Mouse (Mus musculus) heart, postnatal 14 days (tissue): ENCODE measurements around the gene Rad51. TPM values are rescaled to one million over a fixed set of nuclear protein-coding genes. Genes with fewer than 3 reads are reported as not detected.

Source experiments
- DNase-seq, 2 experiments: peaks; one replicate each; pipeline ENCODE4 v3.0.0; 2021 to 2022
- intact Hi-C: fragments of 180-260 bp; cut with DNase I; formaldehyde crosslinking; loops from one replicate; pipeline ENCODE4 v1.15.1; 2025
- long read RNA-seq, 2 experiments: library from polyadenylated mRNA; stranded (forward); transcript quantifications; one replicate each; pipeline ENCODE4 v2.0.0; 2021
- total RNA-seq, 2 experiments: library from RNA; stranded (reverse); gene quantifications; 2 replicates each; pipeline ENCODE4 v1.2.3; 2021

The Rad51 gene
- 1 to 10 TPM; 2.2 to 3.7 TPM for total RNA-seq
- long read RNA-seq, experiment 1, partial matches to known transcripts = 0 of 4 reads
- long read RNA-seq, experiment 1, other reads (novel, unspliced or antisense) = 0 of 4 reads
- long read RNA-seq, experiment 2, transcript Rad51-201 (10 exons, 3,368 nt) = major isoform, 5 of 6 reads
- long read RNA-seq, experiment 2, partial matches to known transcripts = 0 of 6 reads
- long read RNA-seq, experiment 2, other reads (novel, unspliced or antisense) = 1 of 6 reads

DNA sequence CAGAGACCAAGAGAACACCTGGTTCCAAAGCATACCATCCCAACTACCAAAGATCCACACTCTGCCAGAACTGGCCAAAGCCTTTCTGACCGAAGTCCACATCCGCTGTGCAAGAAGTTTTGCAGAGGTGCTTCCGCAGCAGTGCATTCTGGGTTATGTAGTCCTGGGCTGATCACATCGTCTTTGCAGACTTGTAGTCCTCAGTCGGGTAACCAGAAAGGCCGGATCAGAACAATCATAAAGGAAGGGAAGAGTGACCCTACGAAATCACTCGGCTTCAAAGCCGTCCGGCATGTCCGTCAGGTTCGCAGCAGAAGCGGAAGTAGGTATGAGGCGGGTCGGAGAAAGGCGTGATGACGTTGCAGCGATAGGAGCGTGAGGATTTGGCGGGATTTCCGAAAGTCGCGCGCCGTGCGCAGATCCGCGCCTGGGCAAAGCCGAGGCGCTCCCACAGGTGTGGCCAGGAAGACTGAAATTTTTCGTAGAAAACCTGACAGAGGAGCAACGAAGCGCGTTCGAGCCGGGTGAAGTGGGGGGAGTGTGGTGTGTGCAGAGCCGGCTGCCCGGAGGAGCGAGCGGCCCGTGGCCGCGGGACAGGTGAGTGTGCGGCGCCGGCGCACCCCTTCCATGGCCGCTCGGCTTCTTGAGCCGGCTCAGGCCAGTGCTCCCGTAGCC lies at the start of gene Rad51:
Gene Rad51 (plus strand): TSS at position 356 of the 675 bp plus-strand sequence.
- peak; percentile 81 to 89 for DNase-seq
- intact Hi-C loops = no loop called here

DNA sequence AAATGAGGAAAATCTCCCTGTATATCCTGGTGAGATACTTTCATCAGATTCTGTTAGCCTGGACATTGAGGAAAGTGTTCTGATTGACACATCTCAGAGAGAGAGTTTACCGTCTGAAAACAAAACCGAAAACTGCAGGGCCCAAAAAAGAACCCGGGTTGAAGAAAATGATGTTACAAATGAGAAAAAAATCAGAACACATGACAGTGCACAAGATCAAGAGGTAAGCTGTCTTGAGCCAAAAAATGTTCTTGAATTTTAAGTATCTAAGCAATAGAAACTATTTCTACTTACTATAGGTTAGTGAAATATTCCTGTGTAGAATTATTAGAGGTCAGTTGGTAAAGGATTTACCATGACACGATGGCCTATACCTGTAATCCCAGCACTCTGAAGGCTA lies 40.2 kb upstream of the Rad51 start:
- intact Hi-C loops = no loop called here

DNA sequence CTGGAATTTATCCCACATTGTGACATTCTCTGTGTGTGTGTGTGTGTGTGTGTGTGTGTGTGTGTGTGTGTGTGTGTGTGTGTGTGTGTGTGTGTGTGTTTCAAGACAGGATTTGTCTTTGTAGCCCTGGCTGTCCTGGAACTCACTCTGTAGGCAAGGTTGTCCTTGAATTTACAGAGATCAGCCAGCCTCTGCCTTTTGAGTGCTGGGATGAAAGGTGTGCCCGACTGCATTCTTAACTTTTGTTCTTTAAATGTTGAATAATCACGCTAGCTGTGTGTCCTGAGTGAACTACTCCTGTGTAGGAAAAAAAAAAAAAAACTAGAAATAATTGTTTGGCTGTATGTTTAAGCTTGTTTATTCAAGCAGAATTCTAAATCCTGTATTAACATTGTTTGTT lies 26.4 kb upstream of the Rad51 start:
- intact Hi-C loops = no loop called here
- no peak for DNase-seq

More for the DNA sequence above, 40.2 kb upstream of the Rad51 start:
- no peak for DNase-seq

DNA sequence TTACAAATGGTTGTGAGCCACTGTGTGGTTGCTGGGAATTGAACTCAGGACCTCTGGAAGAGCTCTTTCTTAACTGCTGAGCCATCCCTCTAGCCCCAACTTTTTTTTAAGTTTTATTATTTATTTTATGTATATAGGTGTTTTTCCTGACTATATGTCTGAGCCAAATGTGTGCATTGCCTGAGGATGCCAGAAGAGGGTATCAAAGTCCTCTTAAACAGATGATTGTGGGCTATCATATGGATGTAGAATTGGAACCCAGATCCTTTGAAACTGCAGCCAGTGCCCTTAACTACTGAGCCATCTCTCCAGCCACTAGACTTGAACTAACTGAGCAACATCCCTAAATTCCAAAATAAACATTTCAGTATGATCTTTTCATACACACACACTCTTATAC lies 11.0 kb upstream of the Rad51 start:
- DNase-seq = no peak
- intact Hi-C loops = no loop called here

DNA sequence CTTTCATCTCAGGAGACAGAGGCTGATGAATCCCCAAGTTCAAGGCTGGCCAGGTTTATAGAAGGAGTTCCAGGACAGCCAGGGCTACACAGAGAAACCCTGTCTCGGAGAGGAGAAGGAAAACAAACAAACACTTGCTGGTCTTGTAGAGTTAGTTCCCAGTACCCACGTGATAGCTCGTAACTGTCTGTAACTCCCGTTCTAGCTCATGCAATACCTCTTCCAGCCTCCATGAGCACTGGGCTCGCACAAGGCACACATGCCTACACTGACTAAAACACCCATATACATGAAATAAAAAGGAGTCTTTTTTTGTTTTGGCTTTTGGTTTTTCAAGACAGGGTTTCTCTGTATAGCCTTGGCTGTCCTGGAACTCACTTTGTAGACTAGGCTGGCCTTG lies 6.0 kb upstream of the Rad51 start:
- DNase-seq = no peak

DNA sequence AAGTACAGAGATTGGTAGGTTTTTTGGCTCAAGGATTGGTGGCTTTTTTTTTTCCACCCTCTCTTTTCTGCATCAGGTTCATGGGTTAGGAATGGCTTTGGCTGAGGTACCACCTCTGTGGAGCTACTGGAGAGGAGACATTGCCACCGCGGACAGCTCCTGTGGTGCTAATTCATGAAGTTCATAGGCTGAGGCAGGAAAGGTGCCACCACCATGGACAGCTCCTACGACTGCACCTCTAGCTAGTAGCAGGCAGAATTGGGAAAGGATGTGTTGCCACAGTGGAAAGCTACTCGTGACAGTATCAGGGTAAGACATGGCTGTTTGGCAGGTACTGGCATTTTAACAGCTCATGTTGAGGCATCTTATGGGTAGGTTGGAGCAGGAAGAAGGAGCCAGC lies 4.0 kb upstream of the Rad51 start:
- peak; percentile 33 to 44 for DNase-seq
- intact Hi-C loops = loop anchor here (2.0 kb wide), 1 partner anchor 80 kb away; no protein-coding TSS in a partner anchor

More for the DNA sequence above, 6.0 kb upstream of the Rad51 start:
- intact Hi-C loops = no loop called here

DNA sequence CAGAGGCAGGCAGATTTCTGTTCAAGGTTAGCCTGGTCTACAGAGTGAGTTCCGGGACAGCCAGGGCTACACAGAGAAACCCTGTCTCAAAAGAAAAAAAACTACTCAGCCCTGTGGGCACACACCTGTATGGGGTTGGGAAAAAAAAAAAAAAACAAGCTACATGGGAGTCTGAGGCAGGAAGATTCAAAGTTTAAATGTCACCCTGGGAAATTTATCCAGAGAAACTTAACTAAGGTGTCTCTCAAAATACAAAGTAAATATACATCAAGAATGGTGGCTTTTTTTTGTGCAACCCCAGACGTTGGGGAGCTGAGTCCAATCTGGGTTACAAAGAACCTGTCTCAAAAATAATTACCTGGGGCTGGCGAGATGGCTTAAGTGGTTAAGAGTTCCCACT lies 1.5 kb upstream of the Rad51 start:
- DNase-seq = no peak
- intact Hi-C loops = no loop called here

DNA sequence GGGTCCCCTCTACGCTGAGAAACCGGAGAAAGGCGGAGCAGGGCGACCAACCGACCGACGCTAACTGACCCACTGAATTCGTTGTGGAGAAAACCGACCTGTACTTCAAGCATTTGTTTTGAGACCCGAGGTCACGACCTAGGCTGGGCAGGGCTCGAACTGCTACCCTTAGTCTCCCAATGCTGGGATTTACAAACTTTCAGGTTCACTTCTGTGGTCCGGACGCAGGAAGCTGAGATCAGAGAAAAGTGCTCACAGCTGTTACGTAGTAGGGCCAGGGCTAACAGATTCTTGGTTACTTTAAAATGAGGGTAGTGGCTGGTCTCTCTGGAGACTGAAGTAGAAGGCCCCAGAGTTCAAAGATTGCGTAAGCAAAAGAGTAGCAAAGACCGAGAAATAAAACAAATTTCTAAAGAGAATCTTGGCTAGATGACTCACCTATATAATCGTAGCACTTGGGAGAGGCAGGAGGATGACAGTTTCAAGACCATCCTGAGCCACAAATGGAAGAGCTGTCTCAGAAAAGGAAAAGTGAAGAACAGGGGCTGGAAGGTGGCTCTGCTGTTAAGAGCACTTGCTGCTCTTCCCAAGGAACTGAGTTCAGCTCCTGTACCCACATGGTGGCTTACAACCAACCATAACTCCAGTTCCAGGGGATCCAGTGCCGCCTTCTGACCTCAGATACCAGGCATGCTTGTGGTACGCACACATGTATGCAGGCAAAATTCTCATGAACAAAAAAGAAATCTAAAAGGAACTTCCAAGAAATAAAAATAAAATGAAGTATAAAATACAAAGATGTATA lies 730 bp downstream of the Rad51 start:
- no peak for DNase-seq
- intact Hi-C loops = no loop called here

DNA sequence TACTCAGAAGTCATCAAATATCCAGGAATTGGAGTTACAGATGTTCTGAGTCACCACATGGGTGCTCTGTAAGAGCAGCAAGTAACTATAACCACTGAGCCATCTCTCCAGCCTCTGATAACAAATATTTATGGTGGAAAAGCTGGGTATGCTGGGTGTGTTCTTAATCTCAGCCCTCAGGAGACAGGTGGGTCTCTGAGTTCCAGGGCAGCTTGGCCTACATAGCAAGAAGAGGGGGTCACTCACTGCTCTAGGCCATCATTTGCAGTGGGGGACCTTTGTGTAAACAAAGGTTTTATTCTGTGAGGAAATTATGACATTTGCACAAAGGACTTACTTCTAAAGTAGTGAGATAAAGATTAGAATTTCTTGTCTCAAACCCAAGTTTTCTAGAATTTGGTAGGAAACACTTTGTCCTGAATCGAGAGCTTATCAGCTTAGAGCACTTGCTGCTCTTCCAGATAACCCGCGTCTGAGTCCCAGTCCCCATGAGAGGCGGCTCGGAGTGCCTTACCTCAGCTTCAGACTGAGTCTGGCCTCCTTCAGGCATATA lies 23.8 kb downstream of the Rad51 start:
- intact Hi-C loops = no loop called here
- no peak for DNase-seq

DNA sequence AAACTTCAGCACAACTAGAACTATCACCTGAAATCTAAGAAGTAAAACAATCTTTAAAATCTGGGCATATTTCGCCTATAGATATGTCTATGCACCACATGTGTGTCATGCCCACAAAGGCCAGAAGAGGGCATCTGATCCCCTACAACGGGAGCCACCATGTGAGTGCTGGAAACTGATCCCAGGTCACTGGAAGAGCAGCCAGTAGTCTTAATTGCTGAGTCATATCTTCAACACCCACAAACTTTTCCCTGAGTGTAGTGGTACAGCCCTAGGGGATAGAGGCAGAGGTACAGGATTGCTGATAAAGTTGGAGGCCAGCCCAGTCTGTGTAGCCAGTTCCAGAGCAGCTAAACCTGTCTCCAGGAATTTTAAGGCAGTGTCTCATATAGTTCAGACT lies 32.6 kb downstream of the Rad51 start:
- intact Hi-C loops = loop anchor here (2.0 kb wide), 1 partner anchor 44 kb away; no protein-coding TSS in a partner anchor
- DNase-seq = peak in 1 of 2 experiments; percentile 9

DNA sequence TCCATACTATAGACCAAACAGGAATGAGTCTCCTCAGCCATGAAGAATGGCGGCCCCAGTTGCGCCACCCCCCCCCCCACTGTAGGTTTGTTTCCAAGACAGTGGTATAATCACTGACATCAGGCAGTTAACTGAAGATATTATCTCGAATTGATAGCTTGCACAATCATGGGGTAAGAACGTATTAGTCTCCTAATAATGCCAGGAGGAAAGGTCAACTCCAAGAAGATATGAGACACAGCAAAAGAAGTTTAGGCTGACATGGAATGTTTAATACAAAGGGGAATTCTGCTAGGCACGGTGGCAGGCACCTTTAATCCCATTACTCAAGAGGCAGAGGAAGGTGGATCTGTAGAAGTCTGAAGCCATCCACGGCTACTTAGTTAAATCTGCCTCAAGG lies 33.8 kb downstream of the Rad51 start:
- no peak for DNase-seq
- intact Hi-C loops = no loop called here

DNA sequence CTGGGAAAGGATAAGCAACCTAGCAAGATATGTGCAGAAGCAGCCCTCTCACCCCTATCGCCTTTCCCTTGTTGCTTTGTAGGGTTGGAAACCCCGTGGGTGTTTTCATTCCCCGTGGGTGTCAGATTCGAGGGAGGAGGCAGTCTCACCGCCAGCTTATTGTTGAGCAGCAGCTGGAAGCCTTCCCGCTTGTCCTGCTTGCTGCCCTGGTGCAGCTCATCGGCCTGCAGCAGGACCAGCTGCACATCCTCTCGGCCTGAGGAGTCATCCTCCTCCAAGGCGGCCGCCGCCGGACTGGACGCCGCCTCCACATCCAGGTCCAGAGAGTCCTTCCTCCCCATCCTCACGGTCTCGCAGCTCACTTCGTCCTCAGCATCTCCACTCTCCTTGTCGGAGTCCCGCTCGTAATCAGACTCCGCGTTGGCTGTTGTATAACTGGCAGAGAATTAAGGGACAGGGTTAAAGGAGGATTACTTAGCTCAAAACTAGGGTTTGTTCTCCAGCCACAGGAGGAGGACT lies 34.6 kb downstream of the Rad51 start:
- intact Hi-C loops = no loop called here
- peak; percentile 33 to 34 for DNase-seq

DNA sequence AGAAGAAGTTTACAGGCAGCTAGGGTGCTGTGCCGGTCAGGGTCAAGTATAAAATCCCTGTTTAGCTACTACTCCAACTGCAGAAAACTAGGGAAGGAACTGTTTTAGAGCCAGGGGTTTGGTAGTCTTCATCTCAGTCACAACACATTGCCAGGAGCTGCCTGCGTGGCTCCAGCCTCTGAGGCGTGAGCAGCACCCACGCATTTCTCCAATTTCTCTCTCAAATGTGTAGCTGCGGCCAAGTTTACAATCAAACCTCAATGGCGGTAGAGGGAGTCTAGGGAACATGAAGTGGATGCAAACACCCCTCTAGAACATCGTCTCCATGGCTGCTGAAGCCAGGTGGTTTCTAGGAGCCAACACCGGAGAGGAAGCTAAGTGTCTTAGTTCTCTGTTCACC lies 35.2 kb downstream of the Rad51 start:
- intact Hi-C loops = no loop called here
- no peak for DNase-seq

DNA sequence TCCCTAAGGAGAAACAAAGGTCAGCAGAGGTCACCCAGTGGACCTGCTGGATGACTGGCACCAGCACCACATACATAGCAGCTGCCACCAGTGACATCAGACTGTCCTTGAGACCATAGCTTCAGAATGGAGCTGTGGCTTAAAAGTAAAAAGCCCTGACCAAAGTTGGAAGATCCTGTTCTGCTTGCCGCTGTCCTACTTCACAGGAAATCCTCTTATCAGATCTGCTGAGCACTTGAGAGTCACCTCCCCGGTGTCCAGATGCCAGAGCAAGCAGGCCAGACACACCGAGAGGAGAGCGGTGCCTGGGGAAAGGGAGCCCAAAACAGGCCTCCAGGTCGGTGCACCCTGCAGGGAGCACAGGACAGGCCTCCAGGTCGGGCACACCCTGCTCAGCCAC lies 39.7 kb downstream of the Rad51 start:
- no peak for DNase-seq
- intact Hi-C loops = no loop called here

DNA sequence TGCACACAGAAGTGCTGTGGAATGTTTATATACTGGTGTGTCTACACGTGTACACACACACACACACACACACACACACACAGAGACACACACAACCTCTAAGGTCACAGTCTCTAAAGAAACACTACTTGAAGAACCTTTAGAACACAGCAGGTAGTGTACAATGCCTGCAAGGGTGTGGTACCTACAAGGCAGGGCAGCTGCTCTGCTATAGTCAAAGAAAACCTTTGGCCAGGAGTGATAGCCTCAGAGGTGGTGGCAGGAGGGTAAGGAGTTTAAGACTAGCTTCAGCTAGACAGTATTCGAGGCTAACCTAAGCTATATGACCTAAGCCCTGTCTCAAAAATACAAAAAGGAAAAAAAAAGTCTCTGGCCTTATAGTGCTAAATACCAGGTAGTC lies 42.1 kb downstream of the Rad51 start:
- no peak for DNase-seq
- intact Hi-C loops = no loop called here

DNA sequence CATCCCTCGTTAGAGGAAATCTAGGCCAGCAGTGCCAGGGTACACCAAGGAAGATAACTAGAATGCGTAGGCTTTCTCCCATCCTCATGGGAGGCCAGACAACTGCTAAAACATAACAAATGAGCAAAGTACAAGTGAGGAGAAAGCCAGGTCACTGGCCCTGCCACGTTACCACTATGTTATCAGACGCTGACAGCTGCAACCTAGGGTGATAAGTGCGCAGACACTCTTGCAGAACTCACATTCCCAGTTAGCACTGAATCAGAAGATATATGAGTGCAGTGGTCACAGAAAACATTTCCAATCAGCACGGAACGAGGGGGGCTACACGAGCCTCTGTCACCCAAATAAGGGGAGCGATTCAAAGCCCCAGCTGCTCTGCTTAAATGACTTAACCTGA lies 42.8 kb downstream of the Rad51 start:
- no peak for DNase-seq
- intact Hi-C loops = no loop called here

DNA sequence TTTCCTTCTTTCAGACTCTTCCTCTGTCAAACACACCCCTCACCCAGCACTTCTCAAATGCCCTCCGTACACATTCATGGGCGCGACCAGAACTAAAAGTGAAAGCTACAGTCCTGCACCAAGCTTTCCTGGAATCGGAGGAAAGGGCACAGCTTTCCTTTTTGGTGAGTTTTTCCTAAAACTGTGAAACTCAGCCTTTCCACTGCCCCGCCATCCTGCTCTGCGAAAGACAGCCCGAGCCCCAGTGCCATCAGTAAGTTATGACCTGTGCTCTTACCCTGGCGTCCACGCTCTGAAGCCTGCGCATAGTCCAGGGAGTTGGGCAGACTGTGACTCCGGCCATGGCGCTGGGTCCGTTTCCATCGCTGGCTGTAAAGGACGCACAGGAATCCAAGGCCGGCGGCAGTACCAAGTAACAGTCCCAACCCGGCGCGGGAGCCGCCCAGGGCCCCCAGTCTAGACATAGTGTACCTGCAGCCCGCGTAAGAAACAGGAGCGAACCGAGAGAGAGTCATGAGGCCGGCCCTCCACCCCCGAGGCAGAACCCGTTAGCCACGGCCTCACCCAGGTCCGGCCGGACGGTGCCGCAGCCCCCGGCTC lies 43.6 kb downstream of the Rad51 start:
- intact Hi-C loops = loop anchor here (2.0 kb wide), 1 partner anchor 33 kb away; no protein-coding TSS in a partner anchor

DNA sequence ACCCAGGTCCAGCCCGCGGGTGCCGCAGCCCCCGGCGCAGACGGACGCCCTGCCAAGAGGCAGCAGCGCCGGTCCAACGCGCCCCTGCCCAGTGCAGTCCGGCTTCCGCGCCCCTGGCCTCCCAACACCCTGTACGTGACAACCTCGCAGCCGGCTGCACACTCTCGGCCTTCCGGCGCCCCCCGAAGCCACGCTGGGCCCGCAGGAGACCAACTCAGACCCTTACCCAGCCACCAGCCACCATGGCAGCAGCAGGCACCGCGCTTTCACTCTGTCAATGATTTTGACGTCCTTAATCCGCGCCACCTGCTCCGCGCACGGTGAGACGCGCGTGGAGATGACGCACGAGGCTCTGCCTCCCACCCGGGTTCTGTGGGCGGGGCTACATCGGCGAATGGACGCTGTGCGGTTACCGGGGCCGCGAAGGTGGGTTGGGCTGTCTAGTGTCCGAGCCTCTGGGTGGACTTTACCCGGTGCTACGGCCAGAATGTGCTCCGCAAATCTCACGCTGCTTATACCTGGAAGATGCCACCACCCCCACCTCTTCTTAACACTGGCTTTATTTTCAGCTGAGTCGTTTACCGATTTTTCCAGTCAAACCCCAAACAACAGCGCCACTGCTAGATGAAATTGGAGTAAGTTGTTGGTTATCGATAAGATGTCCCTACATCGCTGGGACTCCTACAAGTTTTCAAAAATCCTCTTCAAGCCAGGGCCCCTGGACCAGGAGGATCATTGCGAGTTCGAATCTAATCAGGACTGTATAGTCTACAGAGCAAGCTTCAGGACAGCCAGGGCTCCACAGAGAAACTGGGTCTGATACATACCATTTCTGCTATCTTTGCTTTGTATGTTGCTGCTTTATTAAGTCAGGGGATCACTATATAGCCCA lies 44.3 kb downstream of the Rad51 start, which contains the start of gene Rmdn3:
Gene Rmdn3 (minus strand): TSS at position 354 of the 892 bp plus-strand sequence.
- intact Hi-C loops = loop anchor here (2.0 kb wide), 1 partner anchor 32 kb away; no protein-coding TSS in a partner anchor
- DNase-seq = peak; percentile 91 to 96

More for the DNA sequence above, 43.6 kb downstream of the Rad51 start:
- no peak for DNase-seq

DNA sequence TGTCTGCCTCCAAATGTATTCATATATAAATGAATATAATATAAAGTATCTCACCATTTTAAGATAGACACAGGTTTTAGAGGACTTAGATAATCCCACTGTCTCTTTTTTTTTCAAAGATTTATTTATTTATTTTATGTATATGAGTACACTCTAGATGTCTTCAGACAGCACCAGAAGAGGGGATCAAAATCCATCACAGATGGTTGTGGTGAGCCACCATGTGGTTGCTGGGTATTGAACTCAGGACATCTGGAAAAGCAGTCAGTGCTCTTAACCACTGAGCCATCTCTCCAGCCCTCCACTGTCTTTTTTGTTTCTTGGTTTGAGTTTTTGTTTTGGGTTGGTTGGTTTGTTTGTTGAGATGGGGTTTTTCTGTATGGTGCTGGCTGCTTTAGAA lies 45.2 kb downstream of the Rad51 start:
- intact Hi-C loops = loop anchor here (2.0 kb wide), 1 partner anchor 31 kb away; no protein-coding TSS in a partner anchor
- DNase-seq = no peak
